In the genomic region with DNA sequence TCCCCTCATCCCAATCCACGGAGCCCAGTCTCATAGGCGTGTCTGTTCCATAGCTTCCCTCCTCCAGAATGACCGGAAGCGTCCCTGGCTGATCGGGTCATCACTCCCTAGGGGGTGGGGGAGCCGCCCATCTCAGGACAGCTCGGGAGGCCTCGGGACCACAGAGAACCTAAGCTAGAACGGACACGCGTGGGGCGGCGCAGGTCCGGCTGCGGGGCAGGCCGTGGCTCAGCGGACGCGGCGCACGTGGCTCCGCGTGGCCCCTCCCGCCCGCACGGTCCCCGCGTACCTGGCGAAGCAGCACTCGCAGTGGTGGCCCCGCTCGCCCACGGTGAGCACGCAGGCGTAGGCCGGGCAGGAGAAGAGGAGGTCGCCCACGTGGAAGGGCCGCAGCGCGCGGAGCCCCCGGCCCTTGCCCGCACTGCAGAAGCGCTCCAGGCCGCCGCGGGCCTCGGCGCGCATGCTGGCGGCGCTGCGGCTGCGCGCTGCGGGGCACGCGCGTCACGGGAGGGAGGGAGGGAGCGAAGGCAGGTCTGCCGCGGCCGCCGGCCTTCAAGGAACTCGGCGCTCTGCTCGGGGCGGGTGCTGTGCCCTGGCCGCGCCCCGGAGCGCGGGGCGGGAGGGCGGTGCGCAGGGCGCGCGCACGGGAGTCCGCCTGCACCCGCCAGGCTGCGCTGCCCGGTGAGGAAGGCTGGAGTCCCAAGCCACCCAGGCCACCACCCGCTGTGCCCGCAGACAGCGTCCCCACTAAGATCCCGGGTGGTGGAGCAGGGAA, we compare ENCODE assay signal across 8 mouse cellular contexts. TPM values are rescaled to one million over a fixed set of nuclear protein-coding genes. Genes with fewer than 3 reads are reported as not detected.
DNase-seq lines count a peak whose midpoint lies in the region; ATAC-seq lines count a peak whose summit lies in the region.

A gene (minus strand): TSS at position 546 of the 775 bp plus-strand sequence.

- H3K36me3 ChIP-seq in embryonic facial prominence, embryonic 11.5 days (replicated peaks; ENCODE audit: control insufficient read depth, insufficient read depth, low read depth, low read length), result no peaks in the 10 kb centered on the region
- H3K36me3 ChIP-seq in limb, embryonic 11.5 days (ENCODE audit: control insufficient read depth, insufficient read depth, low read length), result no peaks in the 10 kb centered on the region
- H3K36me3 ChIP-seq in midbrain, embryonic 12.5 days, result no peaks in the 10 kb centered on the region

- H3K4me2 ChIP-seq in embryonic facial prominence, embryonic 11.5 days (ENCODE audit: low read depth, low read length), result peak within 1 kb of the TSS; percentile 95
- peak within 1 kb of the TSS; percentile 99 for H3K4me2 ChIP-seq in limb, embryonic 11.5 days (ENCODE audit: low read depth, severe bottlenecking)
- H3K4me2 ChIP-seq in midbrain, embryonic 12.5 days (replicated peaks), result peak within 1 kb of the TSS; percentile 98

- H3K9ac ChIP-seq in embryonic facial prominence, embryonic 11.5 days (replicated peaks; ENCODE audit: low read length), result peak within 1 kb of the TSS; percentile 90
- peak within 1 kb of the TSS; percentile 85 for H3K9ac ChIP-seq in limb, embryonic 11.5 days (ENCODE audit: low read length)
- peak within 1 kb of the TSS; percentile 78 for H3K9ac ChIP-seq in midbrain, embryonic 12.5 days (replicated peaks)

- H3K4me1 ChIP-seq in embryonic facial prominence, embryonic 11.5 days (ENCODE audit: control insufficient read depth, insufficient read depth, low read length), result peaks cover 3% of the 10 kb centered on the region
- H3K4me1 ChIP-seq in limb, embryonic 11.5 days (ENCODE audit: control insufficient read depth, insufficient read depth, low read length), result peaks cover 21% of the 10 kb centered on the region
- peaks cover 25% of the 10 kb centered on the region for H3K4me1 ChIP-seq in midbrain, embryonic 12.5 days

- H3K4me3 ChIP-seq in embryonic facial prominence, embryonic 11.5 days (ENCODE audit: low read depth, low read length), result peak within 1 kb of the TSS; percentile 77
- peak within 1 kb of the TSS; percentile 74 for H3K4me3 ChIP-seq in limb, embryonic 11.5 days (ENCODE audit: low read depth, low read length)
- peak within 1 kb of the TSS; percentile 79 for H3K4me3 ChIP-seq in midbrain, embryonic 12.5 days

- no peaks in the 10 kb centered on the region for H3K9me3 ChIP-seq in embryonic facial prominence, embryonic 11.5 days (replicated peaks; ENCODE audit: control insufficient read depth, low read length)
- no peaks in the 10 kb centered on the region for H3K9me3 ChIP-seq in limb, embryonic 11.5 days (ENCODE audit: control insufficient read depth, low read length)
- no peaks in the 10 kb centered on the region for H3K9me3 ChIP-seq in midbrain, embryonic 12.5 days

- 0 out of 2 replicates have a peak within 1 kb of the TSS, but pooled peaks have one; percentile 24 for H3K27ac ChIP-seq in embryonic facial prominence, embryonic 11.5 days (replicated peaks; ENCODE audit: low read depth, low read length)
- H3K27ac ChIP-seq in limb, embryonic 11.5 days (replicated peaks; ENCODE audit: low read depth, low read length), result peak within 1 kb of the TSS; percentile 21; the same call in 1 of the 2 replicates
- H3K27ac ChIP-seq in midbrain, embryonic 12.5 days (replicated peaks), result 0 out of 2 replicates have a peak within 1 kb of the TSS, but pooled peaks have one; percentile 26

- under 1% methylated on average over 52 of the region's 90 CpGs for WGBS in embryonic facial prominence, embryonic 11.5 days
- WGBS in limb, embryonic 11.5 days, result under 1% methylated on average over 57 of the region's 90 CpGs
- WGBS in midbrain, embryonic 12.5 days, result under 1% methylated on average over 63 of the region's 90 CpGs

- H3K27me3 ChIP-seq in embryonic facial prominence, embryonic 11.5 days (ENCODE audit: control insufficient read depth, insufficient read depth, low read length), result no peaks in the 10 kb centered on the region
- H3K27me3 ChIP-seq in limb, embryonic 11.5 days (ENCODE audit: control insufficient read depth, insufficient read depth, low read length), result no peaks in the 10 kb centered on the region
- H3K27me3 ChIP-seq in midbrain, embryonic 12.5 days, result peaks cover 33% of the 10 kb centered on the region

- peak; percentile 84 for ATAC-seq in embryonic facial prominence, embryonic 11.5 days (replicated peaks; ENCODE audit: insufficient number of reproducible peaks, low FRiP score, low TSS enrichment, low read depth)
- peak; percentile 81 for ATAC-seq in limb, embryonic 11.5 days (ENCODE audit: insufficient number of reproducible peaks, low FRiP score, low TSS enrichment, low read depth)
- peak; percentile 88 for ATAC-seq in midbrain, embryonic 12.5 days (ENCODE audit: low FRiP score, low read depth)

- peak; percentile 56 to 65 for DNase-seq in urinary bladder, adult 18-20 months (ENCODE audit: low spot score in 2 of 2)
- DNase-seq in urinary bladder, postnatal 10 days (ENCODE audit: low spot score), result no peak
- DNase-seq in embryonic facial prominence, embryonic 11.5 days (ENCODE audit: low spot score), result peak; percentile 84
- peak; percentile 98 for DNase-seq in heart, adult 11 months
- DNase-seq in kidney, adult 11 months, result peak; percentile 70
- DNase-seq in limb, embryonic 11.5 days (ENCODE audit: low spot score), result peak; percentile 76
- DNase-seq in spleen, adult 18-20 months, result peak; percentile 29 to 38

RNA-seq across cellular contexts. Expression of the gene that starts here (rescaled TPM):
- polyA plus RNA-seq in embryonic facial prominence, embryonic 11.5 days (2014; fragmentation: Nextera tagmentation; extraction: Ambion mirVana), result 83.9 and 88.8 TPM in 2 replicates
- polyA plus RNA-seq in limb, embryonic 11.5 days (2014; fragmentation: Nextera tagmentation; extraction: Ambion mirVana), result 71.5 and 71.8 TPM in 2 replicates
- polyA plus RNA-seq in midbrain, embryonic 12.5 days (2016; fragmentation: Nextera tagmentation; extraction: Ambion mirVana), result 41.1 and 44.1 TPM in 2 replicates
